Mouse (Mus musculus) adrenal gland, postnatal 25 days (tissue): ENCODE data around the gene Lrfn3. TPM values are rescaled to one million over a fixed set of nuclear protein-coding genes. Genes with fewer than 3 reads are reported as not detected.
A peak's percentile ranks its signal among the peaks of the same experiment; 100 is the strongest.

Experiments used
- DNase-seq: peaks from one replicate; pipeline ENCODE4 v3.0.0; 2021; ENCODE audit warnings: mixed read lengths
- long read RNA-seq: library from polyadenylated mRNA; stranded (forward); transcript quantifications from one replicate; pipeline ENCODE4 v2.0.0, GENCODE M21; 2021
- total RNA-seq: library from RNA; stranded (reverse); gene quantifications from 2 replicates; pipeline ENCODE4 v1.2.3, GENCODE M21; 2021

Lrfn3 gene
- total RNA-seq: 16.6 and 19.4 TPM in 2 replicates
- long read RNA-seq, transcript Lrfn3-201 (3 exons, 2,886 nt): major isoform, 8 of 14 reads
- long read RNA-seq, partial matches to known transcripts: 6 of 14 reads
- long read RNA-seq, other reads (novel, unspliced or antisense): 0 of 14 reads

- DNase-seq: peak; percentile 65
These were observed at the start of gene Lrfn3 for GRCm38 (mm10) chr7:30362652-30363343. TSS of gene Lrfn3 (minus strand) at chr7:30362772.

GRCm38 (mm10) chr7:30411023-30411422, 48.5 kb upstream of the Lrfn3 start:
- DNase-seq: no peak

- DNase-seq: no peak
These were observed 47.2 kb upstream of the Lrfn3 start for GRCm38 (mm10) chr7:30409789-30410188.

- no peak for DNase-seq
These were observed 46.1 kb upstream of the Lrfn3 start for GRCm38 (mm10) chr7:30408639-30409038.

- DNase-seq: no peak
These were observed 39.8 kb upstream of the Lrfn3 start for GRCm38 (mm10) chr7:30402343-30402742.

GRCm38 (mm10) chr7:30399671-30400070, 37.1 kb upstream of the Lrfn3 start:
- no peak for DNase-seq

GRCm38 (mm10) chr7:30394871-30395270, 32.3 kb upstream of the Lrfn3 start:
- no peak for DNase-seq

GRCm38 (mm10) chr7:30394379-30394778, 31.8 kb upstream of the Lrfn3 start:
- no peak for DNase-seq

GRCm38 (mm10) chr7:30393631-30394030, 31.1 kb upstream of the Lrfn3 start:
- DNase-seq: no peak

- no peak for DNase-seq
These were observed 30.4 kb upstream of the Lrfn3 start for GRCm38 (mm10) chr7:30392746-30393520.

- no peak for DNase-seq
These were observed 21.5 kb upstream of the Lrfn3 start for GRCm38 (mm10) chr7:30384106-30384505.

GRCm38 (mm10) chr7:30380061-30380460, 17.5 kb upstream of the Lrfn3 start:
- no peak for DNase-seq

GRCm38 (mm10) chr7:30373501-30373962, 11.0 kb upstream of the Lrfn3 start:
- DNase-seq: peak; percentile 86

GRCm38 (mm10) chr7:30367466-30367865, 4.9 kb upstream of the Lrfn3 start:
- DNase-seq: no peak

- DNase-seq: no peak
These were observed 769 bp upstream of the Lrfn3 start for GRCm38 (mm10) chr7:30363344-30363738.

GRCm38 (mm10) chr7:30360028-30360427, 2.5 kb downstream of the Lrfn3 start:
- DNase-seq: peak; percentile 32

GRCm38 (mm10) chr7:30359276-30359865, 3.2 kb downstream of the Lrfn3 start:
- no peak for DNase-seq

- DNase-seq: no peak
These were observed 4.0 kb downstream of the Lrfn3 start for GRCm38 (mm10) chr7:30358378-30359186.

- no peak for DNase-seq
These were observed 8.5 kb downstream of the Lrfn3 start for GRCm38 (mm10) chr7:30354059-30354458.

GRCm38 (mm10) chr7:30353279-30353822, 9.2 kb downstream of the Lrfn3 start:
- DNase-seq: peak; percentile 61

- DNase-seq: peak; percentile 70
These were observed 14.7 kb downstream of the Lrfn3 start for GRCm38 (mm10) chr7:30347828-30348227.
